Mouse (Mus musculus): ENCODE results near the gene Tigd3. TPM values are rescaled to one million over a fixed set of nuclear protein-coding genes. Genes with fewer than 3 reads are reported as not detected.

Gene Tigd3
- polyA plus RNA-seq, 1 experiment from 2014 or later = 1.5 TPM

DNA sequence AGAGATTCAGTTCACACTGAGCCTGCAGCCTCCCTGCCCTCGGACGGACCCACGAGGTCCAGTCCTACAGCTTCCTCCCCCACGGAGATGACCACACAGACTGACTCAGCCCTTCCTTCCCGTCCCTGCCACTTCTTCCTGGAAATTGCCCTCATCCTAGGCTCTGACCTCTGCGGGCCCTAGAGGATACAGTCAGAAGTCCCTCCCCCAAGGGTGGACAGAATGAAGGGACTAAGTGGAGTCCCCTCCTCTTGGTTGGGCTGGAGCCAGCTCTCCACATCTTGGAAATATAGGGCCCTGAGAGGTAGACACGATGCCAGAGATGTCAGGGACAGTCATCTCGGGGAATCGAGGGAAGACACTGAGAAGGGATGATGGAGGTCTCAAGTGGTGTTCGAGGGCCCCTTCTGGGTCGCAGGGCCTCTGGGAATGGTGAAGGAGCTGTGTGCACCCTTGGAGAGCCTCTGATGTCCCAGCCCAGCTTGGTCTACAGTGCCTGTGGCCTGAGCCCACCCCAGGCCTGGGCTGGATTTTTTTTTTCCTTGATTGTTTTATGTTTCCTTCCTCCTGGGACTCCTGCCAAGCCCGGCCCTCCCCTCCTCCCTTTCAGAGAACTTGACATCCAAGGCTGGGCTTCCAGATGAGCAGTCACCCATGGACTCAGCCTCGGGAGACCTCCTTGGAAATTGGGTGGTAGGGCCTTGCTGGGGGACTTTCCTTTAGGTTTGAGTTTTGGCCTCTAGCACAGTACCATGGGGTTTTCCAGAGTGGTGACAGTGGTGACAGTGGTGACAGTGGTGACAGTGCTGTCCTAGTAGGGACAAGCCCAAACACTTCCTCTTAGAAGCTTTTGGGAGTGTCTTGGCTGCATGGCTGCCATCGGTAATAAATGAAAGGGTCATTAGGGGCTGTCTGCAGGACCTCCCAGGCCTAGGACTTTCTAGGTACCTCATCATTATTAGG lies 36.0 kb upstream of the Tigd3 start:
- peak overlapping the region; percentile 37 for H3K27ac ChIP-seq (ENCODE audit: poor library complexity, severe bottlenecking)
- no peaks in the 10 kb centered on the region for H3K36me3 ChIP-seq
- peaks cover 38% of the 10 kb centered on the region for H3K4me1 ChIP-seq (replicated peaks)
- ATAC-seq (ENCODE audit: insufficient number of reproducible peaks, low FRiP score) = 0 out of 2 replicates have a peak, but pooled peaks have one; percentile 29
- no peak overlapping the region for H3K9ac ChIP-seq
- H3K4me2 ChIP-seq = no peak overlapping the region
- H3K9me3 ChIP-seq (replicated peaks) = no peaks in the 10 kb centered on the region
- H3K4me3 ChIP-seq = no peak overlapping the region
- H3K27me3 ChIP-seq (replicated peaks) = no peaks in the 10 kb centered on the region
- 50% methylated on average over 14 of the region's 14 CpGs for WGBS

DNA sequence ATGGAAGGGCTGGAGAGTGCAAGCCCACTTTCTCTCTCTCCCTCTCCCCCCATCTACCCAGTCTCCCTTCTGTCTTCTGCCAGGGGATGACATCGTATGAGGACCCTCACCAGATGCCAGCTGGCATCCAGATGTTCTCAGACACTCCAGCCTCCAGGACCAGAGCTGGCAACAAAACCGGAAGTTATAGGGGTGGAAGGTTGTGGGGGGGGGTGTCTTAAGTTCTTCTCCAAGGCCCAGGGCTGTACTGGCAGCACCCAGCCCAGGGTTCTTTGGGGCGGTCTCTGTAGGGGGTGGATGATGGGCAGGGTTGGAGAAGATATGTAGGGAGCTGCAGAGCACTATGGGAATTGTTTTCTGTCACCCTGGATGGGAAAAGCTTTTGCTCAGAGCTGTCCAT lies 34.6 kb upstream of the Tigd3 start:
- no peak overlapping the region for H3K9ac ChIP-seq
- H3K4me3 ChIP-seq = no peak overlapping the region
- no peak overlapping the region for H3K4me2 ChIP-seq
- H3K27me3 ChIP-seq (replicated peaks) = no peaks in the 10 kb centered on the region
- no peaks in the 10 kb centered on the region for H3K9me3 ChIP-seq (replicated peaks)
- no peak overlapping the region for H3K27ac ChIP-seq (ENCODE audit: poor library complexity, severe bottlenecking)
- WGBS = 58% methylated on average over 3 of the region's 3 CpGs
- H3K36me3 ChIP-seq = no peaks in the 10 kb centered on the region
- peaks cover 32% of the 10 kb centered on the region for H3K4me1 ChIP-seq (replicated peaks)
- ATAC-seq (ENCODE audit: insufficient number of reproducible peaks, low FRiP score) = no peak

DNA sequence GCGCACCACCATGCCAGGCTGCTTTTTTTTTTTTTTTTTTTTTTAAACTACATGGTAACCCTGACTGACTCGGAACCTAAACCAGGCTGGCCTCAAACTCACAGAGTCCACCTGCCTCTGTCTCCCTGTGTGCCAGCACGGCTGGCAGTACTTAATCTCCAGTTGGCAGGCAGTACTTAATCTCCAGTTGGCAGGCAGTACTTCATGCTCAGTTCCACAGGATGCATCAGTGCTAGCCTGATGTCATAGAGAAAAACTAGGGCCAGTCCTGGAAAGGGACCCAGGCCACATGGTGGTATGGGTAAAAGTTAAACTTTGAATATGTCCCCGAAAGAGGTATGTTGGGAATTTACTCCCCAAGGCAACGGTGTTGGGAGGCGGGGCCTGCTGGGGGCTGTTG lies 34.2 kb upstream of the Tigd3 start:
- 75% methylated on average over 6 of the region's 6 CpGs for WGBS
- Histone ChIP-seq H3K4me2 (no peak overlapping the region), H3K4me1 (replicated peaks) (peaks cover 36% of the 10 kb centered on the region), H3K4me3 (no peak overlapping the region), H3K9me3 (replicated peaks) (no peaks in the 10 kb centered on the region), H3K27me3 (replicated peaks) (no peaks in the 10 kb centered on the region), H3K27ac (ENCODE audit: poor library complexity, severe bottlenecking) (no peak overlapping the region), H3K36me3 (no peaks in the 10 kb centered on the region), H3K9ac (no peak overlapping the region)
- ATAC-seq (ENCODE audit: insufficient number of reproducible peaks, low FRiP score) = no peak

DNA sequence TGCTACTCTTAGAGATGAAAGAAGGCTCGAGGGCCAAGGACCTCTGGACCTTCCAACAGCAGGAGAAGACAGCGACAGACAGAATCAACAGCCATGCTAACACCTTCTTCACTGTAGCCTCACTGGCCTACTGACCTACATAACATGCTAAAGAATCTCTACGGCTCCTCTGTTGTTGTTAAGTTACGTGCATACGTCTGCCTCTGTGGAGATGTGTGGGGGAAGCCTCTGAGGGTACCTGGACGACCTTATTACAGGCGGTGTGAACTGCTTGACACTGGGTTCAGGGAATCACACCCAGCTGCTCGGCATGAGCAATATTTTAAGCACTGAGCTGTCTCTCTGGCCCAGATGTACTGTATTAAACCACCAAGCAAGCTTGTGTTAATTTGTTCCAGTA lies 33.6 kb upstream of the Tigd3 start:
- Histone ChIP-seq H3K4me1 (replicated peaks) (peaks cover 41% of the 10 kb centered on the region), H3K27me3 (replicated peaks) (no peaks in the 10 kb centered on the region), H3K9me3 (replicated peaks) (no peaks in the 10 kb centered on the region), H3K9ac (no peak overlapping the region), H3K4me3 (no peak overlapping the region), H3K36me3 (no peaks in the 10 kb centered on the region), H3K27ac (ENCODE audit: poor library complexity, severe bottlenecking) (no peak overlapping the region), H3K4me2 (no peak overlapping the region)
- WGBS = 71% methylated on average over 8 of the region's 8 CpGs
- no peak for ATAC-seq (ENCODE audit: insufficient number of reproducible peaks, low FRiP score)

DNA sequence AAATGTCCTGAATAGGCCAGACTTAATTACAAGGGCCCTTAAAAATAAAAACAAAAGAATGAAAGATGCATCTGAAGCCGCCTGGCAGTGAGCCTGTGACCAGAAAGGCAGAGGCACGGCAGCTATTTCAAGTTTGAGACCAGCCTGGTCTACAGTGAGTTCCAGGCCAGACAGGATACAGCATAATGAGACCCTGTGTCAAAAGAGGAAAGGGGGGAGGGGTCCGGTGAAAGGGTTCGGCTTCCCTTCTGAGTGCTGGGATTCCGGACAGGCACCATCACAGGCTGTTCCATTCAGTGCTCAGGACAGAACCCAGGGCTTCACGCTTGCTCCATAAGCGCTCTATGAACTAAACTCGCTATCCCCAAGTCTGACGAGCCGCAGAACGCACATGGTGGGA lies 33.1 kb upstream of the Tigd3 start:
- 75% methylated on average over 11 of the region's 11 CpGs for WGBS
- H3K4me1 ChIP-seq (replicated peaks) = peaks cover 46% of the 10 kb centered on the region
- H3K4me2 ChIP-seq = no peak overlapping the region
- H3K36me3 ChIP-seq = no peaks in the 10 kb centered on the region
- H3K4me3 ChIP-seq = no peak overlapping the region
- no peaks in the 10 kb centered on the region for H3K27me3 ChIP-seq (replicated peaks)
- H3K27ac ChIP-seq (ENCODE audit: poor library complexity, severe bottlenecking) = no peak overlapping the region
- ATAC-seq (ENCODE audit: insufficient number of reproducible peaks, low FRiP score) = no peak
- no peak overlapping the region for H3K9ac ChIP-seq
- H3K9me3 ChIP-seq (replicated peaks) = no peaks in the 10 kb centered on the region

DNA sequence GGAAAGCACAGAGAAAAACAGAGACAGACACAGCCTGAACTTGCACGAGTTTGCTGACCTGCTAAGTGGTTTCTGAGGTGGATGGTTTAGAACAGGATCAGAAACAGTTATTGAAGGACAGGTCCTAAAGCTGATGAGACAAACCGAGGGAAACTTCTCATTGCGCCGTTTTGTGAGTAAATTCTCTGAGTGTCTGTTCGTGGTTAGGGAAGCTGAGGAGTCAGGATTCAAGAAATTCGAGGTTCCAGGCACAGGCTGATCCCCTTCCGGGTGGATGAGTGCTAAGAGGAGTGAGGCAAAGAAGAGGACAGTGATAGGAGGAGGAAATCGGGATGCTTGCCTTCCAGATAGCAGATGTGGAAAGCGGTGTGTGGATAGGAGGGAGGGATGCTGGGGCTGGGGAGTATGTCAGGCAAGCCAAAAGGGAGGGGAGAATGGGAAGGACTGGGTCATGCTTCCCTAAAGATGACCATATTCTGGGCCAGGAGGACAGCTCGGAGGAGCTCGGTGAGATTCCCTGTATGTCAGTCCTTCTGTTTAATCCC lies 31.4 kb upstream of the Tigd3 start:
- no peaks in the 10 kb centered on the region for H3K27me3 ChIP-seq (replicated peaks)
- H3K27ac ChIP-seq (ENCODE audit: poor library complexity, severe bottlenecking) = peak overlapping the region; percentile 47; the same call in 1 of the 2 replicates
- peaks cover 53% of the 10 kb centered on the region for H3K4me1 ChIP-seq (replicated peaks)
- 21% methylated on average over 11 of the region's 11 CpGs for WGBS
- H3K36me3 ChIP-seq = no peaks in the 10 kb centered on the region
- H3K4me2 ChIP-seq = peak overlapping the region; percentile 91
- peak overlapping the region; percentile 70 for H3K4me3 ChIP-seq
- no peaks in the 10 kb centered on the region for H3K9me3 ChIP-seq (replicated peaks)
- peak overlapping the region; percentile 38; the same call in 1 of the 2 replicates for H3K9ac ChIP-seq
- ATAC-seq (ENCODE audit: insufficient number of reproducible peaks, low FRiP score) = no peak

DNA sequence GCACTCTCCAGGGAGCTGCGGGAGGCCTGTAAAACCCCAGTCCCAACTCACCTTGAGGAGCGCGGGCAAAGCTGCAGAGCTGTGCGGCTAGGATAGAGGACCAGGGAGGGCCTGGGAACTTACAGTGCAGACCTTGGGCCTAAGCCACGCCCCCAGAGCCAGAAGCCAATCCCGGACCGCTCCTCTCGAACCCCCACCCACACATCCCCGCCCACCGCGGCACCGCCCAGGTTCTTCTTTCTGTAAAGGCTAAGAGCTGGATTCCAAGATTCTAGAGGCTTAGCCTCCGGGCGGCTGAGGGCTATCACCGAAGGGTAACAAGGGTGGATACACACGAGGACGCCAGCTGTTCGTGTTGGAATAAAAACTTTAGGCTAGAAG lies 30.8 kb upstream of the Tigd3 start, which contains the start of gene Cdc42ep2:
TSS of gene Cdc42ep2 (minus strand) at position 104 of the 381 bp plus-strand sequence.
- H3K27ac ChIP-seq (ENCODE audit: poor library complexity, severe bottlenecking) = peak within 1 kb of the TSS; percentile 86
- peak within 1 kb of the TSS; percentile 76 for H3K9ac ChIP-seq
- ATAC-seq (ENCODE audit: insufficient number of reproducible peaks, low FRiP score) = peak; percentile 94
- WGBS = 0% methylated on average over 18 of the region's 18 CpGs
- H3K27me3 ChIP-seq (replicated peaks) = no peaks in the 10 kb centered on the region
- peaks cover 46% of the 10 kb centered on the region for H3K4me1 ChIP-seq (replicated peaks)
- no peaks in the 10 kb centered on the region for H3K9me3 ChIP-seq (replicated peaks)
- peak within 1 kb of the TSS; percentile 70 for H3K4me3 ChIP-seq
- peak within 1 kb of the TSS; percentile 91 for H3K4me2 ChIP-seq
- H3K36me3 ChIP-seq = no peaks in the 10 kb centered on the region

DNA sequence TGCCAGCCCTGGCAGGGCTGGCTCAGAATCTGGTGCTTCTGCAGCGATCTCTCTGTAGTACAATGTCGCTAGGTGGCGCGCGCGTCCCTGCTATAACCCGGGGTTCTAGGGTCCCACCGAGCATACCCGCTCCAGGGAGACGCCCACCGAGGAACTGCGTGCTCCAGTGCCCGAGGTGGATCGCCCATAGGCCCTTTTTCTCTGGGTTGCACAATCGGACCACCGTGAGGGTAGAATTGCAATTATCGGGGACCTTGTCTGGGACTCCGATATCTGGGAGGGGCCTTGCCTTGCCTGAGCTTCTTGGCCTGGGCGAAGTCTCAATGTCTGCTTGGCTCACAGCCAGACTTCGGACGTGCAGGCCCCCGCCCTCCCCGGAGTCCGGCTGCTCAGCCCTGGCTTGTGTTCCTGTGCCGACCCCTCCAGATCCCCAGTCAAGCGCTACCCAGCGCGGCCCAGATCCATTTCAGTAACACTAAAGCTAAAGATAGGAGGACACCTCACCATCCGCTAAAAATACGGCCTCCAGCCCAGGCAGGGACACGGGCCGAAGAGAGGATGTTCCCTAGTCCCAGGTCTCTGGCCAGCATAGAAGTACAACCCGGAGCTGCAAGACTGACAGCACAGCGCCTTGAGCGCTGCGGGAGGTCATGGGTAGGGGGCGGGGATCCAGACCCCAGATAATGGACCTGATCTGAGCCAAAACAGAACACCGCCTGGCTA lies 30.2 kb upstream of the Tigd3 start:
- under 1% methylated on average over 38 of the region's 38 CpGs for WGBS
- H3K36me3 ChIP-seq = peaks cover 2% of the 10 kb centered on the region; the same call in 1 of the 2 replicates
- H3K4me2 ChIP-seq = peak overlapping the region; percentile 91
- H3K4me1 ChIP-seq (replicated peaks) = peaks cover 41% of the 10 kb centered on the region
- peak overlapping the region; percentile 76 for H3K9ac ChIP-seq
- peak; percentile 79 for ATAC-seq (ENCODE audit: insufficient number of reproducible peaks, low FRiP score)
- H3K4me3 ChIP-seq = peak overlapping the region; percentile 70
- H3K27me3 ChIP-seq (replicated peaks) = no peaks in the 10 kb centered on the region
- no peaks in the 10 kb centered on the region for H3K9me3 ChIP-seq (replicated peaks)
- peak overlapping the region; percentile 86 for H3K27ac ChIP-seq (ENCODE audit: poor library complexity, severe bottlenecking)

DNA sequence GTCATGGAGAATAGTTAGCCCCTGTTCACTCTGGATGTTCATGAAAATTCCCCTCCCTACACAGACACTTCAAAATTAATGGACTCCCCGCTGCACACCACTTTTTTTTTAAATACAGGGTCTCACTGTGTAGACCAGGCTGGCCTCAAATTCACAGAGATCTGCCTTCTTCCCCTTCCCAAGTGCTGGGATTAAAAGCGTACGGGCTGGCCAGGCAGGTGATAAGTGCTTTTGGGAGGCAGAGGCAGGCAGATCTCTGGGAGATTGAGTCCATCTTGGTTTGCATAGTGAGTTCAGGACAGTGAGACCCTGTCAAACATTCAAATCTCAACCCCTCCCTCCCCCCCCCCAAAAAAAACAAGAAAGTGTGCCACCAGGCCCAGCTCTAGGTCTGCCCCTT lies 29.0 kb upstream of the Tigd3 start:
- ATAC-seq (ENCODE audit: insufficient number of reproducible peaks, low FRiP score) = no peak
- H3K9ac ChIP-seq = peak overlapping the region; percentile 11; the same call in 1 of the 2 replicates
- no peaks in the 10 kb centered on the region for H3K9me3 ChIP-seq (replicated peaks)

DNA sequence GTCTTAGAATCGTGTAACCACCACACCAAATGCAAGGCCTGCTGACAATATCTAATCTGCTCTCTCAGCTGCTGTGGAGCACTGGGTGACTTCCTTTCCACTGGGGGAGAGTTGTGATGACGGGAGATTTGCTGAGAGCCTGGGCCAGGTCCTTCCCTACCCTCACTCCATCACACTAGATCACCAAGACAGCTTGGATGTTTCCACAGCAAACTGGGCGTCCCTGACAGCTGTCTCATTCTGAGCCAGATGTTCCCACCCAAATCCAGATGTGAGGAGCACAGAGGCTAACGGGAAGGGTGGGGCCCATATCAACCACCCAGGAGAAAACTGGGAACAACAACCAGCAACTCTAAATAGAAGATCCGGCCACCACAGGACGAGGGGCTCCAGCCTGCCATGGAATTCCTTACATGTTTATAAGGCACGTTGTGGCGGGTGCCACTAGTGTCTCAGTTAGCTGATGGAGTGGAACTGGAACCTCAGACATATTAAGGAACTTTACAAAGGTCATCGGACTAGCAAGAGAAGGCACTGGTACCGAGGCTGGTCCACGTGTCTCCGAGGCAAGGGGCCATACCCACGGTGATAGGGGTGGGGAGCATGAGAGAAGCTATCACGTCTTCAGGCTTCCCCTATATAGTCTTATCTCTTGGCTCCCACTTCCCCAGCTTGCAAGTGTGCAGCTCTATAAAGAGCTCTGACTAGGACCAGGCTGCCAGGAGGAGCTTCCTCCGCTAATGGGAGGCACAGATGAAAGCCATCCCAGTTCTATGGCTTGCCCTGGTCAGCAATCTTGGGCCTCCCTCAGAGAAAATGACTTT lies 28.4 kb upstream of the Tigd3 start:
- peaks cover 17% of the 10 kb centered on the region for H3K36me3 ChIP-seq
- H3K9me3 ChIP-seq (replicated peaks) = no peaks in the 10 kb centered on the region
- H3K27ac ChIP-seq (ENCODE audit: poor library complexity, severe bottlenecking) = no peak overlapping the region
- WGBS = 40% methylated on average over 15 of the region's 15 CpGs
- ATAC-seq (ENCODE audit: insufficient number of reproducible peaks, low FRiP score) = no peak
- no peaks in the 10 kb centered on the region for H3K27me3 ChIP-seq (replicated peaks)
- peak overlapping the region; percentile 91 for H3K4me2 ChIP-seq
- H3K9ac ChIP-seq = peak overlapping the region; percentile 11; the same call in 1 of the 2 replicates
- peaks cover 34% of the 10 kb centered on the region for H3K4me1 ChIP-seq (replicated peaks)
- peak overlapping the region; percentile 10 for H3K4me3 ChIP-seq

More for the DNA sequence above, 29.0 kb upstream of the Tigd3 start:
- no peak overlapping the region for H3K27ac ChIP-seq (ENCODE audit: poor library complexity, severe bottlenecking)
- peak overlapping the region; percentile 91 for H3K4me2 ChIP-seq
- 86% methylated on average over 3 of the region's 3 CpGs for WGBS
- H3K36me3 ChIP-seq = peaks cover 11% of the 10 kb centered on the region
- peaks cover 34% of the 10 kb centered on the region for H3K4me1 ChIP-seq (replicated peaks)
- H3K27me3 ChIP-seq (replicated peaks) = no peaks in the 10 kb centered on the region
- H3K4me3 ChIP-seq = peak overlapping the region; percentile 10
